Mouse (Mus musculus) cerebellum, adult 18-20 months (tissue): ENCODE results near the gene Kdm5c.

Source experiments
- DNase-seq, 2 experiments: peaks; one replicate each; pipeline ENCODE4 v3.0.0; 2021

Kdm5c gene

DNA sequence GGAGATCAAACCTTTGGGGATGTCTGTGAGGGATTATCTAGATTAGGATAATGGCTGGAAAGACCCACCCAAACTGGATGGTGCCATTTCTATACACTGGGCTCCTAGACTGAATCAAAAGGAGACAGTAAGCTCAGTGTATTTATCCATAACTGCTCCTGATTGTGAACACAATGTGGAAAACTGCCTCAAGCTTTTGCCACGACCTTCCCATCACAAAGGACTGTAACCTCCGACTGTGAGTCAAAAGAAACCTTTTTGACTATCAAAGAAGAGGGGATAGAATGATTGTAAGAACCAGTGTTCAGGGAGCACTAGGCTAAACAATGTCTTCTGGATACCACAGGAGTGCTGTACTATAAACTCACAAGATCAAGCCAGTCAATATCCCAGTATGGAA is 73.4 kb downstream of the Kdm5c start:
- no peak for DNase-seq

DNA sequence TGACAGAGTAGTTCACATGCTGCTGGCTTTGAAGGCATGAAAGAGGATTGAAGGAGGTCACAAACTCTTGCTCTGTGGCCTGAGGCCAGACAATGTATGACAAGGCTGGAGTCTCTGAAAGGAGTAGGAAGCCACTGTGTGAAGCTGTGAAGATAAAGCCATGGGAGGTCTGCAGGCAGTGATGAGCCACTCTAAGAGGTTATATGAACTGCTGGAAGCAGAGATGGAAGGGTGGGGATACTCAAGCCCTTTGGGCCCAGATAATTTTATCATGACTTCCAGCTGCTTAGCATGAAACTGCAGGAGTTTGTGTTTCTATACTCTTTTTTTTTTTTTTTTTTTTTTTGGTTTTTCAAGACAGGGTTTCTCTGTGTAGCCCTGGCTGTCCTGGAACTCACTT is 74.6 kb downstream of the Kdm5c start:
- no peak for DNase-seq

DNA sequence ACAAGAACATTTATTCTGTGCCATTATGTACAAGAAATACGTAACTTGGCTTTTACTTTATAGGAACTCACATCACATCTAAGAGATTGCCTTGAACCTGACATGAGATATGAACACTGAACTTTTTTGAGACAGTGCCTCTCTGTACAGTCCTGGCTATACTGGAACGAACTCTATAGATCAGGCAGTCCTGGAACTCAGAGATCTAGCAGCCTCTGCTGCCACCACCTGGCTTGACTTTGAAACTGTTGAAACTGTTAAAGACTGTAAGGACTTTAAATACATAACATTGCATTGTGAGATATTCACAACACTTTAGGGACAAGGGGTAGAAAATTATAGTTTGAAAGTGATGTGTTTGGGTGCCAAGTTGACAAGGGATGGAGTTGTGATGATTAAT is 75.1 kb downstream of the Kdm5c start:
- DNase-seq, result peak; percentile 24 to 41

DNA sequence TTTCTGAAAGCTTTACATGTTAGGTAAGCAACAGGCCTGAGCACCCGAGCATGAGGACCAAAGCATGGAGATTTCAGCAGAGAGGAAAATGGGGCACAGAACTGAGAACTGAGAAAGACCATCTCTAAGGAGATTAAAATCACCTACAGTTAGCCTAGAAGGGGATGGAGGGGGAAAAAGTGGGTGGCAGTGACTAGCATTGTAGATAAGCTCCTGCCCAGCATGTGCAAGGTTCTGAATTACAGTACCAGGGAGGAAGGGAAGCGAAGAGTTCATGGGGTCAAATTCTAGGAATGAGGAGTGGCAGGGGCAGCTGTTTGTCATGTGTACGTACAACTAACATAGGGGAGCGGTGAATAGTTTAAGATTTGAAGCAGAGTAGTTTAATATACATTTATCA is 87.7 kb downstream of the Kdm5c start:
- DNase-seq, result no peak

DNA sequence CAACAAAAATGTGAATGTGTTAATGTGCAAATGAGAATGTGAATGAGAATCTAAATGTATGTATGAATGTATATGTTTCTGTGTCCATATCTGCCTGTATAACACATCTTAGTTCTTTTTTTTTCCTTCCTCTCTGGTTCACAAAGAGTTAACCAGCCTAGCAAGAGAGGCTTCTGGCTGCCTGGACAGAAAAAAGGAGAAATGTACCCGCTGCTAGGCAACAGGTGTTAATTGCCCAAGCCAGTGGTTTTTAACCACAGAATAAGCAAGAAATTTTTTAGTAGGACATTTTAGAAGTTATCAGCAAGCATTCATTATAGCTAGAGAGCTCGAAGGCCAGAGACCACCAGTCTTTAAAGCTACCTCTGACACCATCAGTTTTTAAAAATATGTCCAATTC is 90.0 kb downstream of the Kdm5c start:
- DNase-seq, result no peak

DNA sequence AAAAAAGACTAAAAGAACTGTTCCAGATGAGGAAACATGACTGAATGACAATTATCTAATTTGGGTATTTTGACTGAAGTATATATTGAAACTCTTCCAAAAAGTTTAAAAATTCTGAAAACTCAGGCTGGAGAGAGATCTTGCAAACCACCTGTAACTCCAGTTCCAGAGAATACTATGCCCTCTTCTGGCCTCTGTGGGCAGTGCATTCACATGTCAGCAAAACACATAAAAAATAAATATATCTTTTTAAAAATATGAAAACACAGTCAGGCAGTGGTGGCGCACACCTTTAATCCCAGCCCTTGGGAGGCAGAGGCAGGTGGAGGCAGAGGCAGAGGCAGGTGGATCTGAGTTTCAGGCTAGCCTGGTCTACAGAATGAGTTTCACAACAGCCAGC is 90.8 kb downstream of the Kdm5c start:
- no peak for DNase-seq
